Mouse (Mus musculus) testis, adult 2 months (tissue): Measurements from ENCODE around the gene Sema5a. TPM values are rescaled to one million over a fixed set of nuclear protein-coding genes. Genes with fewer than 3 reads are reported as not detected.

Experiments
- H3K27ac ChIP-seq: fragments of 200-500 bp; 2 replicates; pipeline ENCODE4 v1.5.1; 2012; ENCODE audit warnings: low read depth, low read length; ENCODE audit not compliant: control insufficient read depth, insufficient read depth
- H3K27me3 ChIP-seq: fragments of 200-500 bp; 2 replicates; pipeline ENCODE4 v1.6.1; 2012; ENCODE audit warnings: mild to moderate bottlenecking, low read length, moderate library complexity; ENCODE audit not compliant: control insufficient read depth, insufficient read depth
- H3K36me3 ChIP-seq: fragments of 200-500 bp; 2 replicates; pipeline ENCODE4 v1.6.1; 2012; ENCODE audit warnings: mild to moderate bottlenecking, low read length; ENCODE audit not compliant: control insufficient read depth, insufficient read depth
- H3K4me1 ChIP-seq: fragments of 200-500 bp; 2 replicates; pipeline ENCODE4 v1.6.1; 2012; ENCODE audit warnings: low read length; ENCODE audit not compliant: control insufficient read depth, insufficient read depth
- H3K4me3 ChIP-seq: fragments of 200-500 bp; 2 replicates; pipeline ENCODE4 v1.5.1; 2012; ENCODE audit warnings: low read depth, mild to moderate bottlenecking, low read length, moderate library complexity, mixed read lengths; ENCODE audit not compliant: control insufficient read depth
- CTCF ChIP-seq: fragments of 200-500 bp; IDR thresholded peaks from 2 replicates; pipeline ENCODE4 v1.5.1; 2012; ENCODE audit warnings: low read depth, mild to moderate bottlenecking, inconsistent platforms, low read length, moderate library complexity; ENCODE audit not compliant: control insufficient read depth, insufficient read depth, insufficient replicate concordance
- POLR2A ChIP-seq: fragments of 200-500 bp; IDR thresholded peaks from 2 replicates; pipeline ENCODE4 v1.6.1; 2012; ENCODE audit warnings: low read depth, mild to moderate bottlenecking, inconsistent platforms, low read length, moderate library complexity; ENCODE audit not compliant: control insufficient read depth
- polyA plus RNA-seq: library from polyadenylated mRNA; depleted of rRNA; stranded (reverse); fragments of >200 nt; gene quantifications from 2 replicates; pipeline ENCODE4 v1.2.3, GENCODE M21; 2012

The Sema5a gene
- polyA plus RNA-seq, 1 experiment: 4.5 TPM

GRCm38 (mm10) chr15:32257886-32258319, 13.3 kb downstream of the Sema5a start:
- H3K36me3 ChIP-seq: no peaks in the 10 kb centered on the region
- H3K27ac ChIP-seq: no peak overlapping the region
- no peak for TF ChIP-seq CTCF
- no peak for TF ChIP-seq POLR2A
- H3K4me1 ChIP-seq: no peaks in the 10 kb centered on the region
- no peaks in the 10 kb centered on the region for H3K27me3 ChIP-seq
- no peak overlapping the region for H3K4me3 ChIP-seq

DNA sequence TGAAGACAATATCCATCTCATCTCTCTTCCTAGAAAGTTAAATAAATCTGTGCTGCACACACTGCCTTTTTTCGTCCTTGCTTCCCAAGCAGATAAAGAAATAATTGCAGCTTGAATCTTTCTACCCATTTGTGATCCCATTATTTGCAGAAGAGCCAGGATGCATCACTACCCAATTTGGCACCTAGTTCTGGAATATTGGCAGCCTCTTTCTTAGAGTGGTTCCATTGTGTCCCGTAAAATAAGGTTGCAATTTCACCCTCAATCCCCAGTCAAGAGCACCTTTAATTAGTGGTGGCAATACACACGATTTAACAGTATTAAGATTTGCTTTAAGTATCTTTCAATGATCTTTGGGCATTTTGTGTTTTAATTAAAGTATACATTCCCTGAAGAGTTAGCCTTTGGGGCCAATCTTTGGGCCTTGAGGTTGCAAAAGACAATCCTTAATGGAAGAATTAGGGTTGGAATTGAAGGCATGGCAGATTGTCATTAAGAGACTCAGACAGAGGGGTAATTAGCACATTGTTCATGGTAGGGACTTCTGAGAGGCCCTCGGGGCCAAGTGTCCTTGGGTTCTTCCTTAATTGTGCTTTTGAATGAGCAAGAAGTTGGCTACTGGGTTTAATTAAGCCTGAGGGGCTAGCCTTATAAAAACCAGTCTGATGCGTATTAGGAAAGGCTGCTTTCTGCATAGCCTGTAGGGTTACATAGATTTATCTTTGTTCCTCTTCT, 14.9 kb downstream of the Sema5a start:
- TF ChIP-seq CTCF: no peak
- TF ChIP-seq POLR2A: no peak
- Histone ChIP-seq H3K4me3 (no peak overlapping the region), H3K27ac (no peak overlapping the region), H3K36me3 (no peaks in the 10 kb centered on the region), H3K27me3 (no peaks in the 10 kb centered on the region), H3K4me1 (no peaks in the 10 kb centered on the region)

DNA sequence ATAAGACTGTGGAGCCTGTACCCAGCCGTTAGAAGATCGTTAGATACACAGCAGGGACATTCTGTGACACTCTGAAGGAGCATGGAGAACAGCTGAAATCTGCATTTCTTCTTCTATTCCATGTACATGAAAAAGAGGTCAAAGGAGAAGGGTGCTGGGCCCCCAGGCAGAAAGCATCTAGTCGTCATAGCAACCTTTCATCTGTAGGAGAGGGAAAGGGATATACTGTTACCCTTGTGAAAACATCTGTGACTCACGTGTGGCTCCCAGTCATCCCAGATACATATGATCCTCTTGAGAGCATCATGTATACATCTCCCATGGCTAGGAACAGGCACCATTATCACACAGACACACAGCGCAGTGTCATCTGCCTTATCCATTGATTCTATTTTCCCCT, 16.3 kb downstream of the Sema5a start:
- Histone ChIP-seq H3K4me3 (no peak overlapping the region), H3K27me3 (no peaks in the 10 kb centered on the region), H3K27ac (no peak overlapping the region), H3K4me1 (no peaks in the 10 kb centered on the region), H3K36me3 (no peaks in the 10 kb centered on the region)
- TF ChIP-seq POLR2A (no peak), CTCF (no peak)

DNA sequence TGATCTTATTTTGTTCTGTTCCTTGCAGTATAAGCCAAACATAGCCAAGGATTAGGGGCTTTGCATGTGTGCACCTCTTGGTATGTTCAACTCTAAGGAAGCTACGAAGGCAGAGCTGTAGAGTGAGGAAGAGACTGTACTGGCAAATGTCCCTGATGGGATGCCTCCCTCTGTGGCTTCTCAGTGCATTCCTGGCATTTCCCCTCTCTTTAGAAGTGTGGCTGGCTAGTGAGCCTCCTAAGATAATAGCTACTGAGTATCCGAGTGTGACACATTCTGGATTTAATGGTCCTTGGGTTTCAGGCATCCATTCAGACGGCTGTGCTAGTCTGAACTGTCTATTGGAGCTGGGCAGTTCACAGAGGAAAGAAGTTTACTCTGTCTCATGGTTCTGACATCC, 19.0 kb downstream of the Sema5a start:
- Histone ChIP-seq H3K4me1 (no peaks in the 10 kb centered on the region), H3K27ac (no peak overlapping the region), H3K27me3 (no peaks in the 10 kb centered on the region), H3K36me3 (no peaks in the 10 kb centered on the region), H3K4me3 (no peak overlapping the region)
- TF ChIP-seq CTCF: no peak
- TF ChIP-seq POLR2A: no peak

DNA sequence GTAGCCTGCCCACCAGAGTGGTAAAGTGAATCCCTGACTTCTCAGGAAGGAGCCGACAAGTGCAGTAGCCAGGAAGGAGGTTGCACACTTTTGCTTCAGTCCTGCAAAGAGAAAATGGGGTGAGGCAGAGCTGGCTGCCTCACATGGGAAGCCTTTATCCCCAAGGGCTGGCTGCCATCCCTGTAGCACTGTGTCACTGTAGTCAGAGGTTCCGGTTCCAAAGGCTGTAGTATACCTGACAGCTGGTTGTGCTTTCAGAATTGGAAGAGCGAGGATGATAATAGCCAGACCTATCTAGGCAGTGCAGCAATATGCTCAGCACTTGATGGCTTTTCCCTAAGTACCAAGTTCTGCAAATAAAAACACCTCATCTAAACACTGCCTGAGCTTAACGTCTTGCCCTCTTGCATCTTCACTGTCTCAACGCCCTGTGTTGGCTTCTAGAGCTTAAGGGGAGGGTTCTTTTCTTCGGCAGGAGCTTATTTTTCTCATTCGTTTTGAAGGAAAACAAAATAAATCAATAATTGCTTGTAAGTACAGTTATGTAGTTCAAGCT, 20.3 kb downstream of the Sema5a start:
- Histone ChIP-seq H3K27me3 (no peaks in the 10 kb centered on the region), H3K4me1 (no peaks in the 10 kb centered on the region), H3K36me3 (no peaks in the 10 kb centered on the region), H3K4me3 (no peak overlapping the region), H3K27ac (no peak overlapping the region)
- TF ChIP-seq POLR2A (no peak), CTCF (no peak)

- Histone ChIP-seq H3K4me1 (no peaks in the 10 kb centered on the region), H3K36me3 (no peaks in the 10 kb centered on the region), H3K27me3 (no peaks in the 10 kb centered on the region), H3K27ac (no peak overlapping the region), H3K4me3 (no peak overlapping the region)
- TF ChIP-seq CTCF (no peak), POLR2A (no peak)
Measured at GRCm38 (mm10) chr15:32265378-32265934, 20.8 kb downstream of the Sema5a start.

GRCm38 (mm10) chr15:32266122-32266820, 21.7 kb downstream of the Sema5a start:
- TF ChIP-seq CTCF (no peak), POLR2A (no peak)
- H3K4me1 ChIP-seq: no peaks in the 10 kb centered on the region
- H3K27ac ChIP-seq: no peak overlapping the region
- H3K4me3 ChIP-seq: no peak overlapping the region
- H3K27me3 ChIP-seq: no peaks in the 10 kb centered on the region
- H3K36me3 ChIP-seq: no peaks in the 10 kb centered on the region
